Mouse (Mus musculus): ENCODE results near the gene Fxyd7. TPM values are rescaled to one million over a fixed set of nuclear protein-coding genes. Genes with fewer than 3 reads are reported as not detected.

The Fxyd7 gene
- total RNA-seq, 4 experiments from 2014 or later: 0.99 to 1.3 (median 1.3) TPM; not detected in 1

GRCm38 (mm10) chr7:31077470-31077869 is 26.2 kb upstream of the Fxyd7 start:
- DNase-seq (ENCODE audit: low spot score in 2 of 2): no peak

GRCm38 (mm10) chr7:31076492-31076891 is 25.2 kb upstream of the Fxyd7 start, which contains the start of gene Fxyd3:
Gene Fxyd3 (minus strand): TSS chr7:31076704.
- no peak for DNase-seq (ENCODE audit: low spot score in 2 of 2)

DNA sequence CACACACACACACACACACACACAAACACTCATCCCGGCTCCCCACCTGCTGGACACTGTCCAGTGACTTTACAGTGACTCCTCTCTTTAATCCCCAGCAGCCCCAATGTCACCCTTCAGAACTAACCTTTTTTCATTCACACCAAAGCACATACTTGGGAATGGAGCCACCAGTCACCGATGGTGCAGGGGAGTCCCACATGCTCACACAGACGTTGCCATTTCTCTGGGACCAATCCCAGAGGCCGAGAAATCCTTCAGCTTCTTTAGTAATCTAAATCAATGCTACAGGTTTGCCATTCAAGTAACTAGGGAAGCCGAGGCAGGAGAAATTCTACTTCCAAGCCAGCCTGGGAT is 23.4 kb upstream of the Fxyd7 start:
- DNase-seq (ENCODE audit: low spot score in 2 of 2): no peak

DNA sequence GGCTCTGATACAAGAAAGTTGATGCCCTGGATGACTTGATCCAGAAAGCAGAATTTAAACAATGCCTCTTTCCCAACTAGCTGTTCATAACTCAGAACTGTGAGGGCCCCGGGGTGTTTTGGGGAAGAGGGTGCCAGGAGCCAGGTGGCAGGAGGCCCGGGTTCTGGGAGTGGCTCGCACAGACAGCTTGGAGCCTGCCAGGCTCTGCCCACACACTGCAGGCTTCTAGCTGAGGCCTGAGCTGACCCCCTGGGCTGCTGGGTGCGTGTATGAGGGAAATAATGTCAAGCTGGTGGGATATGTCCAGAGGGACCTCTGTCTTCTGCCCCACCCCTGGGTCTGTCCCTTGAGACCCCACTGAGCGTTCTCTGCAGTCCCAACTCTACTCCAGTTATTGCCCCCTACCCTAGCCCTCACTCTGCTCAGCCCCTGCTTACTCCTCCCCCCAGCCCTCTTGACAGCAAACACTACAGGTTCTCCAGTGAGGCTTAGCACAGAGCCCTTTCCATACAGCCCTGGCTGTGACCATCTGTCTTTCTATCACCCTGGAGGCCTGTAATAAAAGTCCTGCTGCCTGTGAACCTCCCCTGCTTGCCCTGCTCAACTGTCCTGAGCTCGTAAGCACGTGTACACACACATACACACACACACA is 22.9 kb upstream of the Fxyd7 start:
- no peak for DNase-seq (ENCODE audit: low spot score in 2 of 2)

- DNase-seq (ENCODE audit: low spot score in 2 of 2): no peak
These were observed 22.3 kb upstream of the Fxyd7 start for GRCm38 (mm10) chr7:31073546-31073945.

- no peak for DNase-seq (ENCODE audit: low spot score in 2 of 2)
These were observed 21.1 kb upstream of the Fxyd7 start for GRCm38 (mm10) chr7:31072326-31072725.

DNA sequence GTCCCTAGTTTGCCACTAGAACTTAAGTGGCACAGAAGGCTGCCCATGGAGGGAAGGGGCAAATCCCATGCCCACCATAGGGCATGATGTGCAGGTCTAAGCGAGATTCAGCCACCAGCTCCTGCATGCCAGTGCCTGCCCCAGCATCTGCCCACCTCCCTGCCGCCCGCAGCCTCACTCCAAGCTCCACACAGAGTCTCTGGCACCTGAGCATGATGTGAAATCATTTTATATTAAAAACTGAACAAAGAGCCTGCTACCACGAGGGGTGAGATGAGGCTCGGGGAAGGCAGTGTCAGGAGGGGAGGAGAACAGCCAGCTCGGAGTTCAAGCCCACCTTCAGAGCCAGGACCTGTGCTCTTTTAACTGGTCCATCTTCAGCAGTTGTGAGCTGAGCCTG is 19.1 kb upstream of the Fxyd7 start:
- no peak for DNase-seq (ENCODE audit: low spot score in 2 of 2)

GRCm38 (mm10) chr7:31069491-31069890 is 18.2 kb upstream of the Fxyd7 start:
- DNase-seq (ENCODE audit: low spot score in 2 of 2): no peak

DNA sequence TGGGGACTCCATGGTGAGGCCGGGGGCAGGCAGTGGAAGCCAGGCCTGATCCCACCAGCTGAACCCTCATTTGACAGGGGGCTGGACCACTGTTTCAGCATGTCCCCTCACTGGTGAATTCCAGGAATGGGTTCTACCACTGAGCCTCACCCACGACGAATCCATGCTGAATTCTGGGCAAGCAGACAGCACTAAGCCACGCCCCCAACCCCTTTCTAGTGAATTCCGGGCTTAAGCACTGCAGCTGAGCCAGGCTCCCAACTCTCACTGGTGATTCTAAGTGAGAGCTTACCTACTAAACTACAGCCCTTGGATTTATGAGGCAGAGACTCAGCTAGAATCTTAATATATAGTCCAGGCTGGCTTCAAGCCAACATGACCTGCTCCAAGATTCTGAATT is 16.6 kb upstream of the Fxyd7 start:
- no peak for DNase-seq (ENCODE audit: low spot score in 2 of 2)

- no peak for DNase-seq (ENCODE audit: low spot score in 2 of 2)
These were observed 11.8 kb upstream of the Fxyd7 start for GRCm38 (mm10) chr7:31063074-31063560.

- no peak for DNase-seq (ENCODE audit: low spot score in 2 of 2)
These were observed 9.3 kb upstream of the Fxyd7 start for GRCm38 (mm10) chr7:31060621-31061010.

DNA sequence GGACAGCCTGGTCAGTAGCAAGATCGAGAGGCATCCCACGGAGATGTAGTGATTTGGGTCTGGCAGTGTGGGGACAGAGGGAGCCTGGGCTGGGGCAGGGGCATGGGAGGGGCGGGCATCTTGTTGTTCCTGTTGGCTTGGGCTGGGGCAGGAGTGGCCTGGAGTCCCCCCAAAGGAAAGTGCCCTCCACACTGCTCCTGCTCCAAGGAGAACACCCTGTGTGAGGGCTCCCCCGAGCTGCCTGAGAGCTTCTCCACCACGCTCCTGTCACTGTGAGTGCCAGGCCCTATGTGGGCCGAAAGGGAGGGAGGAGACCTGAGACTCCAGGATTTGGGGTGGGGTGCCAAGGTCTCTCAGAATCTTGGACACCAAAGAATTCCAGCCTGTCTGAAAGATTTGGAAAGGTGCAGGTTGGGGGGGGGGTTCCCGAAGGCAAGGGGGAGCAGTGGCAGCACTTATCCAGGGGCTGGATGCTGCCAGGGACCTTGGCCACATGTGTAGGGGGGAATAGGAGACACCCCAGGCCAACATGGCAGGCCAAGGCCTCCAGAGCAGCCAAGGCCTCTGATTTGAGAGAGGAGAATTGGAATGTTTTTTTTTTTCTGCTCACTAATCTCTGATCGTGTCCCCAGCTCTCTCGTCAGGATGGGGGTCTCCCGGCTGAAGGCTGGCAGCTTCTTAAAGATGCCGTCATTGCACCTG is 8.8 kb upstream of the Fxyd7 start:
- no peak for DNase-seq (ENCODE audit: low spot score in 2 of 2)

DNA sequence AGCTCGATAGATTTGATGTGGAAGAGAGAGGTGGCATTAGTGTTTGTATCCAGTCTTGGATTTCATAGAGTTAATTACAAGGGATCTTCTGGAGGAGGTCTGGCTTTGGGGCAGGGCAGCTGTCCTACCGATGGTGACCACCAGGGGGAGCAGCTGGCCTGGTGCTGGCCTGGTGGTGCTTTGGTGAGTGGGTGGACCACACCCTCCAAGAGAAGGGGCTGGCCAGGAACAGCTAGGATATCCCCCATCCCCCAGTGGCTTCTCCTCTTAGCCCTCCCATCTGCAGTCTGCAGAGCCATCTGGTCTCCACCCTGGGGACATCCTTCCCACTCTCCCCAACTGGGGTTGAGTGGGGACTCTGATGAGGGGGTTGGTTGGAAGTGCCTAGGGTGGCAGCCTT is 7.8 kb upstream of the Fxyd7 start, which contains the start of gene Lgi4:
Lgi4 (plus strand) TSS at position 235 of the 400 bp plus-strand sequence.
- DNase-seq (ENCODE audit: low spot score in 2 of 2): peak; percentile 91 to 92

- DNase-seq (ENCODE audit: low spot score in 2 of 2): no peak
These were observed 6.9 kb upstream of the Fxyd7 start for GRCm38 (mm10) chr7:31058211-31058610.

DNA sequence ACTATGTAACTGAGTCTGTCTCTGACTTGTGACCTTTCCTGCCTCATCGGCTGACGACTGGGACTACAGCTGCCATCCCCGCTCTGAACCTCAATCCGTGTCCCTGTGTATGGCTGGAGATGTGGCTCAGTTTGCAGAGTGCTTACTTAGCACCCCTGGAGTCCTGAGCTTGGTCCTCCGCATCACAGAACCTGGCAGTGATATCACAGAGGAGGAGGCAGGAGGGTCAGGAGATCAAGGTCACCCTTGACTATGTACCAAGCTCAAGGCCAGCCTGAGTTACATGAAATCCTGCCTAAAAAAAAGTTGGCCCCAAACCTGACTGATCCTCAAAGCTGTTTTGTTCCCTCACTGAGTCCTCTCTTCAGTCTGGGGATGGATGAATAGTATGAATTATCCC is 6.5 kb upstream of the Fxyd7 start:
- no peak for DNase-seq (ENCODE audit: low spot score in 2 of 2)

DNA sequence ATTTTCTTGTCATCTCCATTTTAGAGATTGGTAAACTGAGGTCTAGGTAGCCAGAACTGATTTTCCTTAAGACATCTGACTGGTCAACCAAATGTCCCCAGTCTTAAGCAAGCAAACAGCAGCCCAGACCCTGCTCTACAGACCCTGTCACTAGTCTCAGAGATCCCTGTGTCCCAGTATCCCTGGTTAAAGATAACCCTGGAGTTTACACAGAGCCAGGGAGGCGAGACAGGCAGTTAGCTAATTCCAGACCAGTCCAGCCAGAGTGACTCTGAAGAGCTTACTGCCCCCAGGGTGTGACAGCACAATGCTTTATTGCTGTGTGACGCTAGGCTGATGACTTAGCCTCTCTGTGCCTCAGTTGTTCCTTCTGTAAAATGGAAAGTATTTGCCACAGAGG is 5.8 kb upstream of the Fxyd7 start, which contains the start of gene Fxyd1:
Fxyd1 (minus strand) TSS at position 129 of the 400 bp plus-strand sequence.
- DNase-seq (ENCODE audit: low spot score in 2 of 2): no peak

GRCm38 (mm10) chr7:31056448-31056847 is 5.2 kb upstream of the Fxyd7 start:
- DNase-seq (ENCODE audit: low spot score in 2 of 2): no peak

- no peak for DNase-seq (ENCODE audit: low spot score in 2 of 2)
These were observed 4.6 kb upstream of the Fxyd7 start for GRCm38 (mm10) chr7:31055883-31056282.

- peak; percentile 93 to 94 for DNase-seq (ENCODE audit: low spot score in 2 of 2)
These were observed 4.1 kb upstream of the Fxyd7 start for GRCm38 (mm10) chr7:31055354-31055824.

DNA sequence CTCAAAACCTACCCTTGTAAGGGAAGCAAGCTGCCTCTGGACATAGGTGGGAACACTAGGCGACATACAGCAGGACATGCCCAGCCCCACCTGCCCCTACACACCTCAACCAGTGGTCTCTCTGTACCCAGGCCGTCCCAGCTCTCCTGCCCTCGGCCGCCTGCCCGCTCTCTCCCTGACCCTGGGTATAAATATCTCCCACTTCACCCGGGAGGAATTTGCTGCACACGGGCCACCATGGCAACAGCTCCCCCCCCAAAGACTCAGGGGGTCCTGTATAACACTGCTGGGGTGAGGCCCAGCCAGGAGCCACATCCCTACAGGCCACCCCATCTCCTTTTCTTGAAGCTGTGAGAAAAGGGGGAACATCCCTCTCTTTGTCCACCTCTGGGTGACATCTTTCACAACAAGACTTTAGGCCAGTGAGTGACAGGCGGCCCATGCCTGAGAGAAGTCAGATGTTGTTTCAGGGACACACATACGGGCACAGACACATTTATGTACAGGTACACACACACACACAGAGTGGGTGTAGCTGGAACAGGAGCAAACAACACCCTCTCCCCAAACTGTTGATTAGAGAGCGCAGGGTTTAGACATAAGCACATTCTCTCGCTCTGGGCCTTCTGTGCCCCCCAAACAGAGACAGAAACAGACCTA is 3.5 kb upstream of the Fxyd7 start:
- DNase-seq (ENCODE audit: low spot score in 2 of 2): peak; percentile 63 to 77

DNA sequence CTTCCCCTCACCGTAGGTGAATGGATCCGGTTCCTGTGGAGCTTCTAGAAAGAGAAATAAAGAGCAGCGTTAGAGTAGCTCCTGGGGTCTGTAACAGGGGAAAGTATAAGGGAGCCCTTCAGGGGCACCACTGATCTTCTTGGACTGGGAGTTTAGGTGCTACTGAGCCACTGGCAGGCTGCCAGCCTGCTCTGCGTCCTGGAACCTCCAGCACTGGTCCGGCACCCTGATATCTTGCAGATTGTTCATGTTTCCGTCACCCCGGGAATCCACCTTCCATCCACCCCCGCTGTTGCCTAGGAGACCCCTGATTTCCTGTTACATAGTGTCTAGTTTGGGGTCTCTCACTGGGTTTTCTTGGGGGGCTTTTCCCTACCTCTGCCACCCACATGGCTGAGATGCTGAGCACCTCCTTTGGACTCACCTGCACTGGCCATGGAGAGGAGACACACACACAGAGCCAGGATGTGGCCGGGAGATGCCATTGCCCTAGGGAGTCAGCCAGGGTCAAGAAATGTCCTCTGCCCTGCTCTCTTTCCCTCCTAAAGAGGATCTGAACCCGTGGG is 2.7 kb upstream of the Fxyd7 start:
- DNase-seq (ENCODE audit: low spot score in 2 of 2): no peak

All from gastrocnemius, adult 8-10 months (tissue).